Comparison of ENCODE assay signal across 16 mouse cellular contexts in the genomic region with DNA sequence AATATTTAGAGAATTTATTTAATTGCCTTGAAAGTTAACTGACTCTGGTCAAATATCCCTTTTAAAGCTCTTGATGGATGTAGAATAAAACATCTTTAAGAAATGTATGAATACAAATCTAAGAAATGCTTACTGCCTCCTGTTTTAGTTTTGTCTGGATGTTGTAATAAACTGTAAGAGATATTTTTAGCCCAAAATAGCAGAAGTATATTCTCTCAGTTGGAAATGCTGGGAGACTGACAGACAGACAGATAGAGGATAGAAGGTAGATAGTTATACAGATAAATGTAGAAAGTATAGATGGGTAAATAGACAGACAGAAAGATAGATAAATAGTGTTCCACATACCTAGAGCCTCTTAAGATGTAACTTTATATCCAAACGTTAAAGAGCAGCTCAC.
"Had no signal": no experiment of that assay in that cellular context is flagged by ENCODE, and none has a peak within 500 bp of the region (broad histone marks: within the 10 kb centered on the region; RNA-seq: fewer than 3 reads in every experiment).

No protein-coding gene starts in this region.

- H3K4me3 ChIP-seq: neural tube, embryonic 13.5 days; neural tube, embryonic 15.5 days; stomach, embryonic 15.5 days had no signal

- H3K27ac ChIP-seq: neural tube, embryonic 13.5 days; neural tube, embryonic 15.5 days; stomach, embryonic 15.5 days; stomach, postnatal 0 days had no signal

- DNase-seq: retina, postnatal 1 day; right cerebral cortex, adult 18-20 months; right cerebral cortex, postnatal 14 days; right cerebral cortex, postnatal 25 days; right cerebral cortex, postnatal 4 days; spleen, adult 18-20 months; thymus, adult 18-20 months; thymus, adult 2 months; thymus, postnatal 14 days; thymus, postnatal 25 days; thymus, postnatal 36 days; thymus, postnatal 4 days had no signal

- H3K4me1 ChIP-seq: neural tube, embryonic 13.5 days; neural tube, embryonic 15.5 days; stomach, embryonic 15.5 days had no signal
